Mouse (Mus musculus) cortical plate, adult 2 months (tissue): ENCODE results near the gene Phactr1.

Experiments
- CTCF ChIP-seq: fragments of 200-500 bp; IDR thresholded peaks from 2 replicates; pipeline ENCODE4 v1.5.1; 2011; ENCODE audit warnings: mild to moderate bottlenecking, control low read depth, low read length; ENCODE audit not compliant: insufficient read depth; ENCODE audit errors: extremely low read depth
- POLR2A ChIP-seq: fragments of 200-500 bp; IDR thresholded peaks from 2 replicates; pipeline ENCODE4 v1.6.1; 2011; ENCODE audit warnings: mild to moderate bottlenecking, low read length, control low read depth; ENCODE audit not compliant: insufficient read depth; ENCODE audit errors: extremely low read depth

GRCm38 (mm10) chr13:42822545-42822944 is 142.1 kb downstream of the Phactr1 start:
- TF ChIP-seq CTCF (peak; percentile 88), POLR2A (no peak)
